Mouse (Mus musculus) stomach, postnatal 0 days (tissue): ENCODE data around the gene Nipal3. TPM values are rescaled to one million over a fixed set of nuclear protein-coding genes. Genes with fewer than 3 reads are reported as not detected.
A peak's percentile ranks its signal among the peaks of the same experiment; 100 is the strongest.

ENCODE experiments used
- ATAC-seq: fragments of 200-750 bp; cut with Nextera tagmentation; 2 replicates; pipeline ENCODE4 v1.8.0; 2017; ENCODE audit not compliant: low FRiP score, low TSS enrichment
- DNase-seq: peaks from one replicate; pipeline ENCODE4 v3.0.0-alpha.2; 2016; ENCODE audit warnings: low spot score
- H3K27ac ChIP-seq: fragments of 300-500 bp; sonication (generic); replicated peaks from 2 replicates; pipeline ENCODE4 v1.5.1; 2014; ENCODE audit warnings: mild to moderate bottlenecking, control low read depth
- H3K27me3 ChIP-seq: fragments of 300-500 bp; sonication (generic); 2 replicates; pipeline ENCODE4 v1.6.1; 2014; ENCODE audit warnings: low read length; ENCODE audit not compliant: control insufficient read depth, insufficient read depth
- H3K36me3 ChIP-seq: fragments of 300-500 bp; sonication (generic); 2 replicates; pipeline ENCODE4 v1.6.1; 2014; ENCODE audit warnings: low read length, mixed read lengths; ENCODE audit not compliant: control insufficient read depth, insufficient read depth
- H3K4me1 ChIP-seq: fragments of 300-500 bp; sonication (generic); replicated peaks from 2 replicates; pipeline ENCODE4 v1.6.1; 2014; ENCODE audit warnings: antibody characterized with exemption; ENCODE audit not compliant: control insufficient read depth, insufficient read depth
- H3K4me2 ChIP-seq: fragments of 300-500 bp; sonication (generic); replicated peaks from 2 replicates; pipeline ENCODE4 v1.6.1; 2014; ENCODE audit warnings: low read depth, mild to moderate bottlenecking, control low read depth, moderate library complexity
- H3K4me3 ChIP-seq: fragments of 300-500 bp; sonication (generic); 2 replicates; pipeline ENCODE4 v1.5.1; 2014; ENCODE audit warnings: low read depth, low read length, control low read depth
- H3K9ac ChIP-seq: fragments of 300-500 bp; sonication (generic); 2 replicates; pipeline ENCODE4 v1.6.1; 2014; ENCODE audit warnings: mild to moderate bottlenecking, low read length, control low read depth, mixed read lengths
- H3K9me3 ChIP-seq: fragments of 300-500 bp; sonication (generic); 2 replicates; pipeline ENCODE4 v1.6.1; 2016; ENCODE audit warnings: low read length; ENCODE audit not compliant: control insufficient read depth
- CTCF ChIP-seq: IDR thresholded peaks from 2 replicates; pipeline ENCODE4 v1.5.1; 2016; ENCODE audit warnings: antibody characterized with exemption, low read depth, mild to moderate bottlenecking, moderate library complexity
- EP300 ChIP-seq: optimal IDR thresholded peaks from 2 replicates; pipeline ENCODE3; 2016; ENCODE audit warnings: antibody characterized with exemption
- WGBS: fragments of 180-500 bp; shearing (Covaris S2); extraction: QIAGEN DNeasy Blood & Tissue Kit; methylation state at CpG from one replicate; pipeline ENCODE4 v1.1.7; 2014; 5-methylcytosine and 5-hydroxymethylcytosine counted together
- polyA plus RNA-seq: library from polyadenylated mRNA; unstranded; fragments of >200 nt; fragmentation: Nextera tagmentation; extraction: Ambion mirVana; gene quantifications from 2 replicates; pipeline ENCODE4 v1.2.1, GENCODE M21; 2015

The Nipal3 gene
- polyA plus RNA-seq, 1 experiment from 2014 or later: 5.3 TPM

DNA sequence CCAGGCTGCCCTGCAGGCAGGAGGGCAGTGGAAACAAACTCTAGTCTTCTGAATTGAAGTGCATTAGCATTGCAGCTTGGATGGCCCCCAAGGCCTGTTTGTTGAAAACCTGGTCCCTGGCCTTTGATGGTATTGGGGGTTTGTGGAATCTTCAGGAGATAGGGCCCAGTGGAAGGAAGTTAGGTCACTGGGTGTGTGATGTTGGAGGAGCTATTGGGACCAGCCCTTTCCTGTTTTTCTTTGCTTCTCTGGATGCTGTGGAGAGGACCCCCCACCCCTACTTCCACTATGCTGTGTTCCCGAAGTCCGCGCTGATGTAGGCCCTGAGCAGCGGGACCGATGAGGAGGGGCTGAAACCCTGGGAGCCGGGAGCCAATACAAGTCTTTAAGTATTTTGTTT lies 3.3 kb upstream of the Nipal3 start:
- no peak for ATAC-seq
- Histone ChIP-seq H3K36me3 (no peaks in the 10 kb centered on the region), H3K9me3 (no peaks in the 10 kb centered on the region), H3K9ac (no peak overlapping the region), H3K4me2 (no peak overlapping the region), H3K4me3 (no peak overlapping the region), H3K27ac (no peak overlapping the region), H3K4me1 (no peaks in the 10 kb centered on the region), H3K27me3 (no peaks in the 10 kb centered on the region)
- no peak for TF ChIP-seq EP300
- TF ChIP-seq CTCF: no peak
- whole genome bisulfite sequencing: 88% methylated on average over 6 of the region's 6 CpGs
- no peak for DNase-seq

DNA sequence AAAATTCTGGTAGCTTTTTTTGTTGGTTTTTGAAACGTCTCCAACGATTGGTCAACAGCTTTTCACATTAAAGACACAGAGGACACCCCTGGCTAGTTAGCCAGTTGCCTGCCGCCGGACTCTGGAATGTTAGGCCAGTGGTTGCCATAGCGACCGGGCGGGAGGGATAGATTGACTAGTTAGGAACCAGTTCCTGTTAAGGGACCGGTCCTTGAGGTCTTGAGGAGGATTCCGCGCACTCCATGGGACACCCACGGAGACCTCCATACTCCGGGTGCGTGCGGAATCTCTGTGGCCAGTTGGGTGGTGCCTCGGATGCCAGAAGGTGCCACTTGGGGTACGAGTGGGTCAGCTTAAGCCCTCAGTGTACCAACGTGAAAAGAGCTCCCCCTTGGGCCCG lies 972 bp upstream of the Nipal3 start:
- Histone ChIP-seq H3K9me3 (no peaks in the 10 kb centered on the region), H3K4me1 (no peaks in the 10 kb centered on the region), H3K36me3 (no peaks in the 10 kb centered on the region), H3K27me3 (no peaks in the 10 kb centered on the region), H3K9ac (no peak overlapping the region), H3K4me3 (no peak overlapping the region), H3K27ac (no peak overlapping the region), H3K4me2 (no peak overlapping the region)
- DNase-seq (peak; percentile 76), ATAC-seq (no peak)
- TF ChIP-seq CTCF: no peak
- TF ChIP-seq EP300: no peak
- 29% methylated on average over 18 of the region's 18 CpGs for WGBS

DNA sequence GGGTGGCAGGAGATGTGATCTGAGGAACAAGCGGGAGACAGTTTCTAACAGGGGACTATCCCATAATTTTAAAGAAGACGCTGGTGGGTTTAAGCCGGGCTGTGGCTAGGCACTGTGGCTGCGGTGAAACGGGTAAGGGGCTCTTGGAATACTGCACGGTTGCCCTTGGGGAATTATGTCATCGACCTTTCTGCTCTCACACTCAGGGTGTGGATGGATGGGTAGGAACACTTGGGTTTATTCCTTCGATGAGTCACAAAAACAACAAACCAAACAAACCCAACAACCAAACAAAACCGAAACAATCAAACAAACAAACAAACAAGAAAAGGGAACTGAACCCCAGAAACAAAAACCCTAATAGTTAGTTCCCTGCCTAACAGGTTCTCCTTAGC lies 556 bp upstream of the Nipal3 start:
- Histone ChIP-seq H3K4me1 (no peaks in the 10 kb centered on the region), H3K4me3 (peak overlapping the region; percentile 63), H3K9ac (no peak overlapping the region), H3K4me2 (peak overlapping the region; percentile 95), H3K36me3 (no peaks in the 10 kb centered on the region), H3K27ac (no peak overlapping the region), H3K9me3 (no peaks in the 10 kb centered on the region), H3K27me3 (no peaks in the 10 kb centered on the region)
- no peak for DNase-seq
- 21% methylated on average over 9 of the region's 9 CpGs for WGBS
- ATAC-seq: no peak
- no peak for TF ChIP-seq EP300
- TF ChIP-seq CTCF: no peak

DNA sequence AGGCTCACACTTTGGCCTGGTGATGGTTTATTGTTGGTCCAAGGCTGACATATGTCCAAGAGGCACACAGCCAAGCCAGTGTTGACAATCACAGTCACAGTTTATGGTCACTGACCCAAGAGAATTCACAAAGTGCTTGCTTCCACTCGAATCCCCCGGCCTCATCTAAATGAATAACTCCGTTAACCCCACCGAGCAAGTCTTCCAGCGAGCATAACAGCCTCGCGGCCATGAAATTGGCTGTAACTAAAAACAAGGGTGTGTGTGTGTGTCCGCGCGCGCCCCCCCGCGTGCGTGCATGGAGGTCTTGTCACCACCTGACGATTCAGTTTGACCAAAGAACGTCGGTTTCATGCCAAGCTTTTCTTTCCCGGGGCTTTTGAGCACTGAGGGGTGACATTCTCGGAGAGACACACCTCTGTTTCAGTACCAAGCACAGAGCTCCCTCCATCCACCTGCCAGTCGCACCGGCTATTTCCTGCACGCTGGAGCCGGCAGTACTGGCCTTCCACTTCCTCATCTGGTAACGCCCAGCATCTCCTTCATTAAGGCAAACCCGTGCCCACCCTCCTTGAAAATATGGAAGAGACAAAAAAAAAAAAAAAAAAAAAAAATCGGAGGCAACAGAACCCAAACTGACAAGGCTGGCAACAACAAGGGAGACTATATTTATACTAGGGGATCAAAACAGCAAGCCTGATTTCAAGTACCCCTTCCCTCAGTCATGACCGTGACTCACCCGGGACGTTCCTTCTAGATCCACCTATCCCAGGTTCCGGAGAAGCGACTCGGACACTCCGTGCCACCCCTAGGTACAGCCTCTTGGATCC lies 932 bp downstream of the Nipal3 start:
- TF ChIP-seq EP300 (no peak), CTCF (peak; percentile 47)
- ATAC-seq (peak; percentile 69), DNase-seq (peak; percentile 72)
- Histone ChIP-seq H3K4me2 (peak overlapping the region; percentile 95), H3K36me3 (peaks cover 4% of the 10 kb centered on the region; the same call in 1 of the 2 replicates), H3K27ac (peak overlapping the region; percentile 78), H3K4me3 (peak overlapping the region; percentile 63), H3K9me3 (no peaks in the 10 kb centered on the region), H3K4me1 (no peaks in the 10 kb centered on the region), H3K9ac (peak overlapping the region; percentile 59), H3K27me3 (no peaks in the 10 kb centered on the region)
- under 1% methylated on average over 33 of the region's 33 CpGs for WGBS

DNA sequence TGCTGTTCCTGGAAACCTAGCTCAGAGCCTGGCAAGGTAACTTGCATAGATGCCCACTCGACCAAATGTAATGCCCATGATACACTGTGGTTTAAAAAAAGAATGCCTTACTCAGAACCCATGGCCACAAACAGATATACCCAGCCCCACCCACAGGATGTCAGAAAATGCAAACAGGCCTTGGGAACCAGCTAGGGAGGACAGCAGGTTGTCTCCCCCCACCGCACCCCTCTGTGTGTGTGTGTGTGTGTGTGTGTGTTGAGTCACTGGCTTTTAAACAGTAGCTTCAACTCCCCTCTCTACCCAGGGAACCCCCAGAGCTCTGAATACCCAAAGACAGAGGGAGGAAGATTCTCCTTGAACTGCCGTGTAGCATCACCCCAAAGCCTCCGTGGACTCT lies 1.6 kb downstream of the Nipal3 start:
- WGBS: 39% methylated on average over 4 of the region's 4 CpGs
- H3K4me1 ChIP-seq: no peaks in the 10 kb centered on the region
- no peak for TF ChIP-seq EP300
- no peak for TF ChIP-seq CTCF
- no peak for DNase-seq
- peak overlapping the region; percentile 95 for H3K4me2 ChIP-seq
- ATAC-seq: no peak
- H3K9me3 ChIP-seq: no peaks in the 10 kb centered on the region
- peak overlapping the region; percentile 78 for H3K27ac ChIP-seq
- H3K27me3 ChIP-seq: no peaks in the 10 kb centered on the region
- H3K4me3 ChIP-seq: peak overlapping the region; percentile 63; the same call in 1 of the 2 replicates
- peak overlapping the region; percentile 59; the same call in 1 of the 2 replicates for H3K9ac ChIP-seq
- H3K36me3 ChIP-seq: peaks cover 4% of the 10 kb centered on the region; the same call in 1 of the 2 replicates

DNA sequence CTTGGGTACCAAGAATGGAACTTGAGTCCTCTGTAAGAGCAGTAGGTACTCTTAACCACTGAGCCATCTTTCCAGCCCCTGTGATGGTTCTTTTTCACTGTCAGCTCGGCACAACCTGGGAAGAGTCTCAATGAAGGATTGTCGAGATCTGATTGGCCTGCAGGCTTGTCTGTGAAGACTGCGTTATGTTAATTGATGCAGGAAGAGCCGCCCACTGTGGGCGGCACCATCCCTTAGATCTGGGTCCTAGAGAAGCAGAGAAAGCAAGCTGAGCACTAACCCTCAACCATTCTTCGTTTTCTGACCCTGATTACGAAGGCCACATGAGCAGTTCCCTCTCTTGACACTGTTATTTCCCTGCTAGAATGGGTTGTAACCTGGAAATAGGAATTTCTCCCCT lies 5.6 kb downstream of the Nipal3 start:
- Histone ChIP-seq H3K4me2 (no peak overlapping the region), H3K9ac (no peak overlapping the region), H3K4me1 (no peaks in the 10 kb centered on the region), H3K27me3 (no peaks in the 10 kb centered on the region), H3K27ac (no peak overlapping the region), H3K9me3 (no peaks in the 10 kb centered on the region), H3K4me3 (no peak overlapping the region), H3K36me3 (peaks cover 4% of the 10 kb centered on the region; the same call in 1 of the 2 replicates)
- no peak for ATAC-seq
- DNase-seq: no peak
- 93% methylated on average over 7 of the region's 7 CpGs for WGBS
- TF ChIP-seq EP300: no peak
- TF ChIP-seq CTCF: no peak
